Mouse (Mus musculus): Measurements from ENCODE around the gene Igsf21. TPM values are rescaled to one million over a fixed set of nuclear protein-coding genes. Genes with fewer than 3 reads are reported as not detected.

The Igsf21 gene
- polyA plus RNA-seq, 1 experiment from 2014 or later, result 0.39 TPM

- H3K27me3 ChIP-seq (ENCODE audit: control insufficient read depth, insufficient read depth, low read length), result peaks cover 56% of the 10 kb centered on the region
- H3K4me1 ChIP-seq (ENCODE audit: control insufficient read depth, insufficient read depth, low read length), result peaks cover 4% of the 10 kb centered on the region; the same call in 1 of the 2 replicates
- H3K36me3 ChIP-seq (ENCODE audit: control insufficient read depth, insufficient read depth, low read length), result no peaks in the 10 kb centered on the region
- peaks cover 4% of the 10 kb centered on the region for H3K9me3 ChIP-seq (replicated peaks; ENCODE audit: control insufficient read depth, low read length)
- H3K9ac ChIP-seq (ENCODE audit: low read depth, low read length), result no peak overlapping the region
- no peak overlapping the region for H3K27ac ChIP-seq (ENCODE audit: low read depth, low read length)
- H3K4me2 ChIP-seq, result no peak overlapping the region
- 5% methylated on average over 26 of the region's 26 CpGs for WGBS (ENCODE audit: insufficient replicate concordance)
- no peak overlapping the region for H3K4me3 ChIP-seq (ENCODE audit: low read depth, low read length)
- no peak for ATAC-seq (replicated peaks; ENCODE audit: insufficient number of reproducible peaks, low FRiP score, low TSS enrichment)
These were observed 207.8 kb downstream of the Igsf21 start for GRCm38 (mm10) chr4:140038586-140039411.

GRCm38 (mm10) chr4:140037784-140038387 lies 208.7 kb downstream of the Igsf21 start:
- H3K9me3 ChIP-seq (replicated peaks; ENCODE audit: control insufficient read depth, low read length), result peaks cover 4% of the 10 kb centered on the region
- peak overlapping the region; percentile 44 for H3K4me2 ChIP-seq
- ATAC-seq (replicated peaks; ENCODE audit: insufficient number of reproducible peaks, low FRiP score, low TSS enrichment), result no peak
- no peak overlapping the region for H3K9ac ChIP-seq (ENCODE audit: low read depth, low read length)
- no peak overlapping the region for H3K4me3 ChIP-seq (ENCODE audit: low read depth, low read length)
- peaks cover 60% of the 10 kb centered on the region for H3K27me3 ChIP-seq (ENCODE audit: control insufficient read depth, insufficient read depth, low read length)
- peaks cover 4% of the 10 kb centered on the region; the same call in 1 of the 2 replicates for H3K4me1 ChIP-seq (ENCODE audit: control insufficient read depth, insufficient read depth, low read length)
- H3K36me3 ChIP-seq (ENCODE audit: control insufficient read depth, insufficient read depth, low read length), result no peaks in the 10 kb centered on the region
- no peak overlapping the region for H3K27ac ChIP-seq (ENCODE audit: low read depth, low read length)
- WGBS (ENCODE audit: insufficient replicate concordance), result 6% methylated on average over 13 of the region's 13 CpGs

GRCm38 (mm10) chr4:140035232-140035631 lies 211.4 kb downstream of the Igsf21 start:
- H3K27me3 ChIP-seq (ENCODE audit: control insufficient read depth, insufficient read depth, low read length), result peaks cover 58% of the 10 kb centered on the region
- no peak overlapping the region for H3K9ac ChIP-seq (ENCODE audit: low read depth, low read length)
- peaks cover 4% of the 10 kb centered on the region; the same call in 1 of the 2 replicates for H3K4me1 ChIP-seq (ENCODE audit: control insufficient read depth, insufficient read depth, low read length)
- no peak for ATAC-seq (replicated peaks; ENCODE audit: insufficient number of reproducible peaks, low FRiP score, low TSS enrichment)
- H3K4me3 ChIP-seq (ENCODE audit: low read depth, low read length), result no peak overlapping the region
- H3K4me2 ChIP-seq, result no peak overlapping the region
- no peaks in the 10 kb centered on the region for H3K9me3 ChIP-seq (replicated peaks; ENCODE audit: control insufficient read depth, low read length)
- no peaks in the 10 kb centered on the region for H3K36me3 ChIP-seq (ENCODE audit: control insufficient read depth, insufficient read depth, low read length)
- no peak overlapping the region for H3K27ac ChIP-seq (ENCODE audit: low read depth, low read length)
- WGBS (ENCODE audit: insufficient replicate concordance), result 51% methylated on average over 15 of the region's 15 CpGs

GRCm38 (mm10) chr4:140033394-140033793 lies 213.2 kb downstream of the Igsf21 start:
- ATAC-seq (replicated peaks; ENCODE audit: insufficient number of reproducible peaks, low FRiP score, low TSS enrichment), result no peak

GRCm38 (mm10) chr4:140030415-140030814 lies 216.2 kb downstream of the Igsf21 start:
- H3K4me1 ChIP-seq (ENCODE audit: control insufficient read depth, insufficient read depth, low read length), result no peaks in the 10 kb centered on the region
- no peak overlapping the region for H3K4me2 ChIP-seq
- H3K36me3 ChIP-seq (ENCODE audit: control insufficient read depth, insufficient read depth, low read length), result no peaks in the 10 kb centered on the region
- no peak overlapping the region for H3K4me3 ChIP-seq (ENCODE audit: low read depth, low read length)
- H3K27ac ChIP-seq (ENCODE audit: low read depth, low read length), result no peak overlapping the region
- ATAC-seq (replicated peaks; ENCODE audit: insufficient number of reproducible peaks, low FRiP score, low TSS enrichment), result no peak
- no peaks in the 10 kb centered on the region for H3K9me3 ChIP-seq (replicated peaks; ENCODE audit: control insufficient read depth, low read length)
- 36% methylated on average over 4 of the region's 6 CpGs for WGBS (ENCODE audit: insufficient replicate concordance)
- H3K27me3 ChIP-seq (ENCODE audit: control insufficient read depth, insufficient read depth, low read length), result peaks cover 16% of the 10 kb centered on the region
- no peak overlapping the region for H3K9ac ChIP-seq (ENCODE audit: low read depth, low read length)

More at GRCm38 (mm10) chr4:140033394-140033793, 213.2 kb downstream of the Igsf21 start:
- peaks cover 4% of the 10 kb centered on the region; the same call in 1 of the 2 replicates for H3K4me1 ChIP-seq (ENCODE audit: control insufficient read depth, insufficient read depth, low read length)
- H3K27ac ChIP-seq (ENCODE audit: low read depth, low read length), result no peak overlapping the region
- H3K4me2 ChIP-seq, result no peak overlapping the region
- no peak overlapping the region for H3K4me3 ChIP-seq (ENCODE audit: low read depth, low read length)
- no peak overlapping the region for H3K9ac ChIP-seq (ENCODE audit: low read depth, low read length)
- H3K36me3 ChIP-seq (ENCODE audit: control insufficient read depth, insufficient read depth, low read length), result no peaks in the 10 kb centered on the region
- H3K27me3 ChIP-seq (ENCODE audit: control insufficient read depth, insufficient read depth, low read length), result peaks cover 43% of the 10 kb centered on the region
- H3K9me3 ChIP-seq (replicated peaks; ENCODE audit: control insufficient read depth, low read length), result no peaks in the 10 kb centered on the region
- 35% methylated on average over 7 of the region's 7 CpGs for WGBS (ENCODE audit: insufficient replicate concordance)

- Histone ChIP-seq H3K4me3 (ENCODE audit: low read depth, low read length) (no peak overlapping the region), H3K9ac (ENCODE audit: low read depth, low read length) (no peak overlapping the region), H3K27me3 (ENCODE audit: control insufficient read depth, insufficient read depth, low read length) (peaks cover 16% of the 10 kb centered on the region), H3K27ac (ENCODE audit: low read depth, low read length) (no peak overlapping the region), H3K4me2 (no peak overlapping the region), H3K9me3 (replicated peaks; ENCODE audit: control insufficient read depth, low read length) (no peaks in the 10 kb centered on the region), H3K36me3 (ENCODE audit: control insufficient read depth, insufficient read depth, low read length) (no peaks in the 10 kb centered on the region), H3K4me1 (ENCODE audit: control insufficient read depth, insufficient read depth, low read length) (no peaks in the 10 kb centered on the region)
- ATAC-seq (replicated peaks; ENCODE audit: insufficient number of reproducible peaks, low FRiP score, low TSS enrichment), result no peak
- 45% methylated on average over 5 of the region's 5 CpGs for WGBS (ENCODE audit: insufficient replicate concordance)
These were observed 216.6 kb downstream of the Igsf21 start for GRCm38 (mm10) chr4:140030040-140030386.

- Histone ChIP-seq H3K36me3 (ENCODE audit: control insufficient read depth, insufficient read depth, low read length) (no peaks in the 10 kb centered on the region), H3K4me3 (ENCODE audit: low read depth, low read length) (no peak overlapping the region), H3K4me2 (no peak overlapping the region), H3K27ac (ENCODE audit: low read depth, low read length) (no peak overlapping the region), H3K27me3 (ENCODE audit: control insufficient read depth, insufficient read depth, low read length) (peaks cover 11% of the 10 kb centered on the region), H3K4me1 (ENCODE audit: control insufficient read depth, insufficient read depth, low read length) (no peaks in the 10 kb centered on the region), H3K9ac (ENCODE audit: low read depth, low read length) (no peak overlapping the region), H3K9me3 (replicated peaks; ENCODE audit: control insufficient read depth, low read length) (no peaks in the 10 kb centered on the region)
- WGBS (ENCODE audit: insufficient replicate concordance), result 61% methylated on average over 9 of the region's 9 CpGs
- no peak for ATAC-seq (replicated peaks; ENCODE audit: insufficient number of reproducible peaks, low FRiP score, low TSS enrichment)
These were observed 217.1 kb downstream of the Igsf21 start for GRCm38 (mm10) chr4:140029324-140030039.

GRCm38 (mm10) chr4:140023833-140024232 lies 222.8 kb downstream of the Igsf21 start:
- WGBS (ENCODE audit: insufficient replicate concordance), result 78% methylated on average over 6 of the region's 6 CpGs

More at GRCm38 (mm10) chr4:140023833-140024232, 222.8 kb downstream of the Igsf21 start:
- no peaks in the 10 kb centered on the region for H3K4me1 ChIP-seq (ENCODE audit: control insufficient read depth, insufficient read depth, low read length)
- ATAC-seq (replicated peaks; ENCODE audit: insufficient number of reproducible peaks, low FRiP score, low TSS enrichment), result no peak
- H3K4me2 ChIP-seq, result no peak overlapping the region
- H3K9me3 ChIP-seq (replicated peaks; ENCODE audit: control insufficient read depth, low read length), result no peaks in the 10 kb centered on the region
- H3K27me3 ChIP-seq (ENCODE audit: control insufficient read depth, insufficient read depth, low read length), result no peaks in the 10 kb centered on the region; the same call in 1 of the 2 replicates
- H3K27ac ChIP-seq (ENCODE audit: low read depth, low read length), result no peak overlapping the region
- no peaks in the 10 kb centered on the region for H3K36me3 ChIP-seq (ENCODE audit: control insufficient read depth, insufficient read depth, low read length)
- H3K9ac ChIP-seq (ENCODE audit: low read depth, low read length), result no peak overlapping the region
- no peak overlapping the region for H3K4me3 ChIP-seq (ENCODE audit: low read depth, low read length)
